Mouse (Mus musculus) embryonic facial prominence, embryonic 15.5 days (tissue): ENCODE results near the gene Sik3. TPM values are rescaled to one million over a fixed set of nuclear protein-coding genes. Genes with fewer than 3 reads are reported as not detected.

Experiments
- ATAC-seq: fragments of 200-750 bp; cut with Nextera tagmentation; 2 replicates; pipeline ENCODE4 v1.8.0; 2017; ENCODE audit warnings: low read depth, moderate TSS enrichment; ENCODE audit not compliant: insufficient number of reproducible peaks, low FRiP score, low TSS enrichment
- H3K27ac ChIP-seq: fragments of 300-500 bp; sonication (generic); replicated peaks from 2 replicates; pipeline ENCODE4 v1.5.1; 2015; ENCODE audit warnings: mild to moderate bottlenecking, inconsistent platforms
- H3K27me3 ChIP-seq: fragments of 300-500 bp; sonication (generic); 2 replicates; pipeline ENCODE4 v1.6.1; 2015; ENCODE audit warnings: inconsistent platforms
- H3K36me3 ChIP-seq: fragments of 300-500 bp; sonication (generic); 2 replicates; pipeline ENCODE4 v1.6.1; 2015; ENCODE audit warnings: mild to moderate bottlenecking, inconsistent platforms
- H3K4me1 ChIP-seq: fragments of 300-500 bp; sonication (generic); 2 replicates; pipeline ENCODE4 v1.6.1; 2015; ENCODE audit warnings: inconsistent platforms
- H3K4me2 ChIP-seq: fragments of 300-500 bp; sonication (generic); replicated peaks from 2 replicates; pipeline ENCODE4 v1.6.1; 2015; ENCODE audit warnings: mild to moderate bottlenecking, inconsistent platforms
- H3K4me3 ChIP-seq: fragments of 300-500 bp; sonication (generic); replicated peaks from 2 replicates; pipeline ENCODE4 v1.5.1; 2015; ENCODE audit warnings: mild to moderate bottlenecking, inconsistent platforms
- H3K9ac ChIP-seq: fragments of 300-500 bp; sonication (generic); 2 replicates; pipeline ENCODE4 v1.6.1; 2015; ENCODE audit warnings: inconsistent platforms
- H3K9me3 ChIP-seq: fragments of 300-500 bp; sonication (generic); replicated peaks from 2 replicates; pipeline ENCODE4 v1.6.1; 2016; ENCODE audit warnings: inconsistent platforms
- WGBS: fragments of 180-500 bp; shearing (Covaris S2); methylation state at CpG from one replicate; pipeline ENCODE4 v1.1.7; 2015; 5-methylcytosine and 5-hydroxymethylcytosine counted together
- polyA plus RNA-seq: library from polyadenylated mRNA; unstranded; fragments of >200 nt; fragmentation: Nextera tagmentation; extraction: Ambion mirVana; gene quantifications from 2 replicates; pipeline ENCODE4 v1.2.1, GENCODE M21; 2015

Gene Sik3
- polyA plus RNA-seq, 1 experiment from 2014 or later = 15.1 TPM

DNA sequence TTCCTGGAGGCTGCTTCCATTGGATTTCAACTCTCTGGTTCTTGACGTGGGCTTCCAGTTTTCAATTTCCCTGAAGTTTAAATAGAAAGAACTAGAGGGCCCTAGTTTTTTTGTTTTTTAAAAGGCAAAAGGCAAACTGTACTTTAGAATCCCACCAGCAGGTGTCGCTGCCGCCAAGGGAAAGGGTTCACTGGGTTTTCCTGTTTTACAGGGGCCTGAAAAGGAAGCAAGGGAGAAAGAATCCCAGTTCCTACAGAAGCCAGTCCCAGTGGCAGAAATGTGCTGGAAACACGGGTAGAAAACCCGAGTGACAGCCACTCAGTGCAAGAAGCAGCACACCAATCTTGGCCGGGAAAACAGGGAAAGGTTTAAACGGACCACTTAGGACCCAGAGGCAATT lies 8.9 kb upstream of the Sik3 start:
- Histone ChIP-seq H3K4me2 (no peak overlapping the region), H3K9me3 (no peaks in the 10 kb centered on the region), H3K9ac (no peak overlapping the region), H3K27ac (no peak overlapping the region), H3K4me1 (no peaks in the 10 kb centered on the region), H3K4me3 (no peak overlapping the region), H3K27me3 (no peaks in the 10 kb centered on the region), H3K36me3 (no peaks in the 10 kb centered on the region)
- ATAC-seq = no peak
- WGBS = 8% methylated on average over 7 of the region's 7 CpGs

DNA sequence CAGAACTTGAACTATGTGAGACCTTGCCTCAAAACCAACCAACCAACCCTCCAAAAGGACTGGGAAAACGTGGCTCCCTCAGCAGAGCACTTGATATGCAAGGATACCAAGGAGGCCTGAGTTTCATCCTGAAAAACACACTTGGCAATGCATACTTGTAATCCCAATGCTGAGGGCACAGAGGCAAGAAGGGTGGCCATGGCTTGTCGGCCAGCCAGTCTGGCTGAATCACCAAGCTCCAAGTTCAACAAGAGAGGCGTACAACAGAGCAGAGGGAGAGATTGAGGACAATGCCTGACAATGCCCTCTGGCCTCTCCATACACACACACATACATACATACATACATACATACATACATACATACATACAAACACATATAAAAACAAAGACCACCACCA lies 8.1 kb upstream of the Sik3 start:
- WGBS = 59% methylated on average over 3 of the region's 3 CpGs
- no peaks in the 10 kb centered on the region for H3K27me3 ChIP-seq
- no peak overlapping the region for H3K4me2 ChIP-seq
- no peak overlapping the region for H3K4me3 ChIP-seq
- no peaks in the 10 kb centered on the region for H3K9me3 ChIP-seq
- ATAC-seq = no peak
- H3K9ac ChIP-seq = no peak overlapping the region
- H3K4me1 ChIP-seq = no peaks in the 10 kb centered on the region
- no peaks in the 10 kb centered on the region for H3K36me3 ChIP-seq
- no peak overlapping the region for H3K27ac ChIP-seq

DNA sequence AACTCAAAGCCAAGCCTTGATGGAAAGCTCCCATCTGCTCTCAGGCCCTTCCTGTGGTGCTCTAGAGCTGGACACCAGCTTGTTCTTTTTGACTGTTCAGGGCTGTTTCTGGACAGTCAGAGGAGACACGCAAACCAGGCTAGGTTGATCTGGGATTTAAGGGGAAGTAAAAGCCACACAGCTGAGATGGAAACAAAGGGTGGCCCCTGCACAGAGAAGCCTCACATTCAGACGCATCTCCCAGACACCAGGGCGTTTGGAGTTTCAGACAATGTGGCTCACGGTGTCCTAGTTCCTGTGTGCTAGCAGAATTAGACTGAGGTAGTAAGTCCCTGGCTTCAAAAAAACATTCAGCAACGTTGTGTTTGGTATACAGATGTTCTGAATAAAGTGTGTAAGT lies 6.4 kb upstream of the Sik3 start:
- WGBS = 57% methylated on average over 5 of the region's 5 CpGs
- no peak for ATAC-seq

DNA sequence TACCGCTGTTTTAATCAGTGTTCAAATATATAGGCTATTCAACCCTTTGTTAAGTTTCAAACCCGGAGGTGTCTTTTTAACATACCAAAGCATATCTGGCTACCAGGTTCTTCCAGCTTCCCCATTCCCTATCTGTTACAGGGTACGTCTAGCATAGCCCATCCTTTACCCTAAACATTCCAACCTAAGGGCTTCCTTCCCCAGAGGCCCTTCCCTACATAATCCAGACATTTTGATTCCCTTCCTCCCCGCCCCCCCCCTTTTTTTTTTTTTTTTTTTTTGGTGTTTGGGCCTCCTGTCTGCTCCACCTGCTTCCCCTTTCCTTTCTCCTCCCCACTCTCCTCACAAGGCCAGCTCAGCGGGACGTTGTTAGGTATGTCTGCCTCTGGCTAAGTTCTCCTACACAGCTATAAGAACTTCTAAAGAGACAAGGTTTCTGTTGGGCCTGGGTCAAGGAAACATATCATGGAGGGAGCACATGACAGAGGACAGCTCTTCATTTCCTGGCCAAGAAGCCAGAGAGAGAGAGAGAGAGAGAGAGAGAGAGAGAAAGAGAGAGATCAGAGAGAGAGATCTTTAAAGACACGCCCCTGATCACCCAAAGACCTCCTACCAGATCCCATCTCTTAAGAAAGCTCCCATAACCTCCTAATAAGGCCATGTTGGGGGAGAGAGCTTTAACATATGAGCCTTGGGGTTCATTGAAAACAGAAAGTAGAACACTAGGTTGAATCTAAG lies 3.5 kb upstream of the Sik3 start:
- peaks cover 16% of the 10 kb centered on the region for H3K4me1 ChIP-seq
- no peak for ATAC-seq
- H3K27me3 ChIP-seq = no peaks in the 10 kb centered on the region
- H3K36me3 ChIP-seq = no peaks in the 10 kb centered on the region
- 63% methylated on average over 6 of the region's 7 CpGs for WGBS
- H3K4me2 ChIP-seq = no peak overlapping the region
- H3K9me3 ChIP-seq = no peaks in the 10 kb centered on the region
- 0 out of 2 replicates have a peak overlapping the region, but pooled peaks have one; percentile 0 for H3K27ac ChIP-seq
- H3K4me3 ChIP-seq = no peak overlapping the region
- no peak overlapping the region for H3K9ac ChIP-seq

More for the DNA sequence above, 6.4 kb upstream of the Sik3 start:
- Histone ChIP-seq H3K9me3 (no peaks in the 10 kb centered on the region), H3K27me3 (no peaks in the 10 kb centered on the region), H3K4me1 (no peaks in the 10 kb centered on the region), H3K4me3 (no peak overlapping the region), H3K4me2 (no peak overlapping the region), H3K36me3 (no peaks in the 10 kb centered on the region), H3K9ac (no peak overlapping the region), H3K27ac (no peak overlapping the region)

DNA sequence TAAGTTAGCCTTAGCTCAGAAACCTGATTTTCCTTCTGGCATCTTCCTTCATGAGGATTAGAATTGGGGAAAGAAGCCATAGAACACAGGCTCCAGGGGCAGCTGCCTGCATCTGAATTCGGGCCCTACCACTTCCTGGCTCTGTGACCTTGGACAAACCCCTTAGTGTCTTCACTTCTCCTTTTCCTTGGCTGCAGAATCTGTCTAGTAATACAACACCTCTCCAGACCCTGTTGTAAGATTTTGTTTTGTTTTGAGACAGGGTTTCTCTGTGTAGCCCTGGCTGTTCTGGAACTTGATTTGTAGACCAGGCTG lies 3.0 kb upstream of the Sik3 start:
- Histone ChIP-seq H3K27ac (no peak overlapping the region), H3K9me3 (no peaks in the 10 kb centered on the region), H3K4me3 (no peak overlapping the region), H3K36me3 (no peaks in the 10 kb centered on the region), H3K9ac (no peak overlapping the region), H3K27me3 (no peaks in the 10 kb centered on the region), H3K4me1 (peaks cover 21% of the 10 kb centered on the region), H3K4me2 (no peak overlapping the region)
- no peak for ATAC-seq
- 48% methylated on average over 1 of the region's 1 CpGs for WGBS

DNA sequence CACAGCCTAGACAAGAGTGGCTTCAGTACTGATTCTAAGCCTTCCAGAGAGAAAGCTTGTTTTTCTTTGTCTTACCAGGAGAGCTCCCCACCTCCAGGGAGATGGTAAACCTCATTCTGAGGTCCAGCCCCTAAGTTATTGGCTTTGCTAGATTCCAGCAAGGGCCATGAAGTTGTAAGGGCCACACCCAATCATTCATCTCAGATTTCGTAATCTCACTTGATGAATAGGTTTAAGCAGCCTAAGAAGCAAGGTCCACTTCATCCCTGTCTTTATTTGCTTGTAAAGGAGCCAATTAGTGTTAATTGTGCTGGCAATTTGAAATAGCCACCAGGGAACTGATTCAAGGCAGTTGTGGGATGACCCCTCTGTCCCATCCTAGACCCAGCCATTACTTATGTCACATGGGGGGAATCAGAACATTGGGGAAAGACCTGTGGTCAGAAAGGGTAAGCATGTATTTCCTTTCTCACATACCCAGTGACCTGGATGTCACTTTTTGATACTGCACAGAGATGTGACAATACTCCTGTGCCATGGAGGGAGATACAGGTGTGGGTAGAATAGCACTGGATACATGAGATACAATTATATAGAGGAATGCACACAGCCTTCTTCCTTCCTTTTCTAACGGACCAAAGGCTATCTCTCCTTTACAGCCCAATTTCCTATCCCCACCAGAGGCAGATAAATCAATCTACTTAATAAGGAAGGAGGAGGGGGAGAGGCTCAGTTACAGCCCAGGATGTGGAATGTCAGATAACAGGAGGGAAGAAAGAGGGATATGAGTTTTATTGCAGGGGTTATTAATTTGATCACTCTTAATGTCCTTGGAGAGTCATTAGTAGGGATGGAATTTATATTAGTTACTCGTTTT lies 1.3 kb upstream of the Sik3 start:
- Histone ChIP-seq H3K4me1 (peaks cover 37% of the 10 kb centered on the region), H3K27me3 (no peaks in the 10 kb centered on the region), H3K27ac (peak overlapping the region; percentile 51; the same call in 1 of the 2 replicates), H3K4me3 (peak overlapping the region; percentile 82), H3K36me3 (no peaks in the 10 kb centered on the region), H3K9ac (0 out of 2 replicates have a peak overlapping the region, but pooled peaks have one; percentile 37), H3K4me2 (no peak overlapping the region), H3K9me3 (no peaks in the 10 kb centered on the region)
- no peak for ATAC-seq
- 48% methylated on average over 3 of the region's 3 CpGs for WGBS

DNA sequence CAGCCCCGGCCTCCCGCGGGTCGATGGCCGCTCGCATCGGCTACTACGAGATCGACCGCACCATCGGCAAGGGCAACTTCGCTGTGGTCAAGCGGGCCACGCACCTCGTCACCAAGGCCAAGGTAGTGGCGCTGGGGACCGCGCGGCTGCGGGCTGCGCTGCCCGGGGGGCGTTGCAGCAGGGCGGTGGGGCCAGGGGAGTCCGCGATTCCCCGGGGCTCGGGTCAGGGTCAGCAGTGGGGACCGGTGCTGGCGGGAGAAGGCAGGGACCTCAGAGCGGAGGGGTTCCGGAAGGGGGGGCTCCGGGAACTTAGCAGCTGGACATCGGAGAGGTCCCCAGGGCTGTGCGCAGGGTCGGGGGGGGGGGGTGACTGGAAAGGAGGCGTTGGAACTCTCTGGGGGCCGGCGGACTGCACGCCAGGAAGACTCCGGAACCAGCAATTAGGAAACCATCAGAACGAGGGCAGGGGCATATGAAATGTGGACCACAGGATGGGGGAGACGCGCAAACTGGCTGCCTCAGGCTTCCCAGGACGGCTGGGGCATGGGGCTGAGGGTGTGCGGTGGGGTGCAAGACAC lies 478 bp downstream of the Sik3 start:
- under 1% methylated on average over 45 of the region's 46 CpGs for WGBS
- no peaks in the 10 kb centered on the region for H3K9me3 ChIP-seq
- H3K27ac ChIP-seq = peak overlapping the region; percentile 88
- peak overlapping the region; percentile 75 for H3K4me2 ChIP-seq
- H3K9ac ChIP-seq = peak overlapping the region; percentile 95
- H3K36me3 ChIP-seq = peaks cover under 1% of the 10 kb centered on the region; the same call in 1 of the 2 replicates
- peaks cover 41% of the 10 kb centered on the region for H3K4me1 ChIP-seq
- no peaks in the 10 kb centered on the region for H3K27me3 ChIP-seq
- H3K4me3 ChIP-seq = peak overlapping the region; percentile 82
- peak; percentile 37; the same call in 1 of the 2 replicates for ATAC-seq

DNA sequence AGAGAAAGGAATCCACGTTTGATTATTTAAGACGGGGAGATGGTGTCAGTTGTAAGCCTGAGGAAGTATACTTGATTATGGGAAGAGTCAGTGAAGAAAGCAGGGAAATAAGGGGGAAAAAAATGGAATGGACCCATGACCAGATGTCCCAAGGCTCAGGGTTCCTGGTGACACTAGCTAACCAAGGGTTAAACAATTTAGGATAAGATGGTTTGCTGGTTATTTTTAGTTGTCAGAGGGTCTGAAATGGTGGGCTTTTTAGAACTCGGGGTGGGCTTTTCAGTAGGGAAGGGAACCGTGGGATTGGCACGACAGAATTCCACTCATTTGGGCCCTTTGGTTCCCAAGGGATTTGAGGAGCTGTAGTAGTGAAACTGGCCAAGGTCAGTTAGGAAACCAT lies 996 bp downstream of the Sik3 start:
- Histone ChIP-seq H3K9me3 (no peaks in the 10 kb centered on the region), H3K4me3 (peak overlapping the region; percentile 82), H3K27ac (peak overlapping the region; percentile 88), H3K27me3 (no peaks in the 10 kb centered on the region), H3K4me1 (peaks cover 41% of the 10 kb centered on the region), H3K9ac (peak overlapping the region; percentile 95), H3K36me3 (peaks cover 6% of the 10 kb centered on the region; the same call in 1 of the 2 replicates), H3K4me2 (peak overlapping the region; percentile 75)
- no peak for ATAC-seq
- WGBS = 4% methylated on average over 5 of the region's 5 CpGs

DNA sequence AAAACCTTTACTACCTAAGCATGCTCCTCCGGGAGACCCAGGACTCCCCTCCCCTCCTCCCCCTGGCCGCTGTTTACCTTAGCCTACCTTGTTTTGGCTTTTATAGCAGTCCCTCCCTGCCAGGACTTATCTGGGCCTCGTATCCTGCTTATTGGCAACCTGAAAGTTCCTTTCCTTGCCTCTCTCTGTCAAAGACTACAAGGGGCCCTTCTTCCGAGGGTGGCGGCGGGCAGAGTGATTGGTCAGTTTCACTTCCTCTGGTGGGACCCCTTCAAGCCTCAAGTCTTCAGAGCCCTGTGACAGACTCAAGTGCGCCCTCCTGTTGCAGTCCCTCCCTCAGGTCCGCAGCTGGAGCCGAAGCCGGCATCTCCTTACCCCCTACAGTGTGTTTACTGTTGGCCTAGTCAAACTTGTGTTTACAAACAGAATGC lies 1.6 kb downstream of the Sik3 start:
- Histone ChIP-seq H3K9me3 (no peaks in the 10 kb centered on the region), H3K27me3 (no peaks in the 10 kb centered on the region), H3K36me3 (peaks cover 12% of the 10 kb centered on the region), H3K4me1 (peaks cover 41% of the 10 kb centered on the region), H3K4me3 (peak overlapping the region; percentile 82), H3K4me2 (peak overlapping the region; percentile 75), H3K9ac (0 out of 2 replicates have a peak overlapping the region, but pooled peaks have one; percentile 95), H3K27ac (peak overlapping the region; percentile 88)
- no peak for ATAC-seq
- WGBS = 2% methylated on average over 10 of the region's 10 CpGs

DNA sequence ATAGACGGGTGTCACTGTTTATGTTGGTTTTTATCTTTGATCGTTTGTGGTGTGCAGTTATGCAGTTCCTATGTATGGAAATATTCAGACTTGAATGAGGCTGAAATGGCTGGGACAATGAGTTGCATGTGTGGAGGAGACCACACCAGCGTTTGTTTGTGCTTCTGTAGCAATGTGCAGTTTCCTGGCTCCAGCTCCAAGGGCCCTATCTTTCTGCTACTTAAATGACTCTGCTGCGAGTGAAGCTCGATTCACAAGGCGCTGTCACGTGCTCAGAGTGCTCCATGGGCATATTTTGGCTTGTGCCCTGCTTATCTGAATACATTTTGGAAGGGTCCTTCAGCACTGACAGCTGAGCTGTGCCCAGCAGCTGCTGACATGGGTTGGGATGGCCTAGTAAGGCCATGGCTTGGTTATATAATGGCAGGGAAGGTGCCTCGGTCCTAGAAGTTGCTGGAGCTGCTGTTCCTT lies 2.5 kb downstream of the Sik3 start:
- Histone ChIP-seq H3K27ac (peak overlapping the region; percentile 88), H3K36me3 (peaks cover 12% of the 10 kb centered on the region), H3K4me3 (peak overlapping the region; percentile 82; the same call in 1 of the 2 replicates), H3K4me2 (peak overlapping the region; percentile 75), H3K9ac (0 out of 2 replicates have a peak overlapping the region, but pooled peaks have one; percentile 4), H3K4me1 (peaks cover 41% of the 10 kb centered on the region), H3K9me3 (no peaks in the 10 kb centered on the region), H3K27me3 (no peaks in the 10 kb centered on the region)
- WGBS = 21% methylated on average over 8 of the region's 8 CpGs
- 0 out of 2 replicates have a peak, but pooled peaks have one; percentile 40 for ATAC-seq

DNA sequence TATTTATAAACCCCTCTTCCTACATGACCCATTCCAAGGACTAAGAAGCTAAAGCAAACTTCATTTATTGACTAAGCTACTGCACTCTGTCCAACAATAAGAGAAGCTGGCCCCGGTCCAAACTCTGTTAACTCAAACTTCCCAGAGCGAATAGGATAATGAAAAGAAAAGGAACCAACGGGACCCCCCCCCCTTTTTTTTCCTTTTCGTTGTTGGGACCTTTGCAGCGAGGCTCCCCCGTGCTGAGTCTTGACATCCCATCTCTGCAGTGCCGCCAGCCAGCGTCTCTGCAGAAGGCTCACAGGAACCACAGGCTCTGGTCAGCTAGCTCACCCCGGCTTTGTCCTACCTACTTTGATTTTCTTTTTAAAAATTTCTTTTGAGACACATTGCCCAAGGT lies 3.2 kb downstream of the Sik3 start:
- H3K4me2 ChIP-seq = peak overlapping the region; percentile 75; the same call in 1 of the 2 replicates
- no peaks in the 10 kb centered on the region for H3K9me3 ChIP-seq
- no peak overlapping the region for H3K9ac ChIP-seq
- H3K4me1 ChIP-seq = peaks cover 41% of the 10 kb centered on the region
- no peaks in the 10 kb centered on the region for H3K27me3 ChIP-seq
- H3K36me3 ChIP-seq = peaks cover 15% of the 10 kb centered on the region
- WGBS = 28% methylated on average over 9 of the region's 9 CpGs
- no peak for ATAC-seq
- 0 out of 2 replicates have a peak overlapping the region, but pooled peaks have one; percentile 88 for H3K27ac ChIP-seq
- H3K4me3 ChIP-seq = no peak overlapping the region
